Mouse (Mus musculus) intestine, embryonic 14.5 days (tissue): ENCODE results near the gene Erc2. TPM values are rescaled to one million over a fixed set of nuclear protein-coding genes. Genes with fewer than 3 reads are reported as not detected.

Experiments used
- ATAC-seq: fragments of 200-750 bp; cut with Nextera tagmentation; replicated peaks from 2 replicates; pipeline ENCODE4 v1.8.0; 2017; ENCODE audit warnings: low read depth, moderate number of reproducible peaks, moderate TSS enrichment, moderate library complexity; ENCODE audit not compliant: low FRiP score, low TSS enrichment
- DNase-seq: peaks from one replicate; pipeline ENCODE4 v3.0.0-alpha.2; 2018; ENCODE audit warnings: low spot score
- H3K27ac ChIP-seq: fragments of 300-500 bp; sonication (generic); 2 replicates; pipeline ENCODE4 v1.5.1; 2014; ENCODE audit warnings: low read depth, mild to moderate bottlenecking, control low read depth
- H3K27me3 ChIP-seq: fragments of 300-500 bp; sonication (generic); replicated peaks from 2 replicates; pipeline ENCODE4 v1.6.1; 2014; ENCODE audit warnings: low read length, control low read depth; ENCODE audit not compliant: control insufficient read depth, insufficient read depth
- H3K36me3 ChIP-seq: fragments of 300-500 bp; sonication (generic); 2 replicates; pipeline ENCODE4 v1.6.1; 2014; ENCODE audit warnings: low read length, control low read depth; ENCODE audit not compliant: control insufficient read depth, insufficient read depth
- H3K4me1 ChIP-seq: fragments of 300-500 bp; sonication (generic); replicated peaks from 2 replicates; pipeline ENCODE4 v1.6.1; 2014; ENCODE audit warnings: low read length, control low read depth, mixed read lengths; ENCODE audit not compliant: control insufficient read depth, insufficient read depth
- H3K4me2 ChIP-seq: fragments of 300-500 bp; sonication (generic); 2 replicates; pipeline ENCODE4 v1.6.1; 2014; ENCODE audit warnings: low read length
- H3K4me3 ChIP-seq: fragments of 300-500 bp; sonication (generic); 2 replicates; pipeline ENCODE4 v1.5.1; 2014; ENCODE audit warnings: low read depth, low read length, control low read depth, mixed read lengths
- H3K9ac ChIP-seq: fragments of 300-500 bp; sonication (generic); 2 replicates; pipeline ENCODE4 v1.6.1; 2014; ENCODE audit warnings: mild to moderate bottlenecking, low read length
- H3K9me3 ChIP-seq: fragments of 300-500 bp; sonication (generic); 2 replicates; pipeline ENCODE4 v1.6.1; 2016; ENCODE audit warnings: low read length, control low read depth; ENCODE audit not compliant: control insufficient read depth
- WGBS: fragments of 180-500 bp; shearing (Covaris S2); extraction: QIAGEN DNeasy Blood & Tissue Kit; methylation state at CpG from one replicate; pipeline ENCODE4 v1.1.7; 2014; 5-methylcytosine and 5-hydroxymethylcytosine counted together
- polyA plus RNA-seq: library from polyadenylated mRNA; unstranded; fragments of >200 nt; fragmentation: Nextera tagmentation; extraction: Ambion mirVana; gene quantifications from 2 replicates; pipeline ENCODE4 v1.2.1, GENCODE M21; 2014

Erc2 gene
- polyA plus RNA-seq, 1 experiment from 2014 or later = 7.8 TPM

DNA sequence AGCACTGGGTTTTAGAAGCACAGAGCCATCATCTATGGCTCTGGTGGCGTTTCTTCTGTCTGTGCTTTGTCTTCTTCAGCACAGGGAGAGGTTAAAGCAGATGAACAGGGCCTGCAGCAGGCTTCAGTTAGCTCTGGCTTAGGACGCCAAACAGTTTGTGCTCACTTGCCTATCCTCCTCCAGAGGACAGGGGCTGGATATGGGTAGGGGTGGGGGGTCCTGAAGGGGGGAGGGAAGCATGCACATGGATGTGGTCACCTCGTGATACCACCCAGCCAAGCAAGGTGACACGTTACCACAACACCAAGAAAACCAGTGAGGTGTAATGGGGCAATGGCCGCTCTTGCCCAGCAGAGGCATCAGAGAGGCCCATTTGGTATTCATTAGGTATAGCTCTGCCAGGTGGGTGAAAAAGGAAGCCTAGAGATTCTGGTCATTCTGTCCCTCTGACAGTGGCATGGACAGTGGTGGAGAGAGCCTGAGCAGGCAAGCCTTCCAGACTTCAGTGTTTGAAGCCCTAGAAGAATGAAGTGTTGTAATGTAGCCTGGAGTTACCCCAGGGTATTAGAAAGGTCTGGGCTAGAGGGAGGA lies 543.5 kb downstream of the Erc2 start:
- no peak overlapping the region for H3K9ac ChIP-seq
- no peaks in the 10 kb centered on the region for H3K36me3 ChIP-seq
- DNase-seq = no peak
- H3K27me3 ChIP-seq = no peaks in the 10 kb centered on the region
- H3K4me1 ChIP-seq = peaks cover 21% of the 10 kb centered on the region
- H3K4me3 ChIP-seq = no peak overlapping the region
- ATAC-seq = no peak
- 48% methylated on average over 5 of the region's 5 CpGs for WGBS
- no peak overlapping the region for H3K4me2 ChIP-seq
- no peaks in the 10 kb centered on the region for H3K9me3 ChIP-seq
- peak overlapping the region; percentile 58; the same call in 1 of the 2 replicates for H3K27ac ChIP-seq

DNA sequence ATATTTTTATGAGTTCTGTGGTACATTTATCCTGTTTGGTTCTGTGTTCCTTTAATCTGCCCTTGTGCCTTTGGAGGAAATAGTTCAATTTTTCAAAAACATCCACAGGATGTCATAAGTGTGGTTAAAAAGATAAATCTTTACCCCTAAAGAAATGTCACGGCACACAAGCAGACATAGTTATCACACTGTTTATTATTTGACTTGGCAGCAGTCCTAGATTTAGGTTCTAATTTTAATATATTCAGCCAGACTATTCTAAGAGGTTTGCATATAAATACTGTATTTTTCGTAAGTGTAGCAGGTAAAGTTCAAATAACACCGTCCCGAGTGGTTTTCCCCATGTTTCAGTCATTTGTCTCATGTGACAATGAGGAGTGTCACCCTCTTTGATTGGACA lies 548.5 kb downstream of the Erc2 start:
- DNase-seq (no peak), ATAC-seq (no peak)
- Histone ChIP-seq H3K9ac (no peak overlapping the region), H3K27ac (peak overlapping the region; percentile 38; the same call in 1 of the 2 replicates), H3K36me3 (no peaks in the 10 kb centered on the region), H3K9me3 (no peaks in the 10 kb centered on the region), H3K27me3 (no peaks in the 10 kb centered on the region), H3K4me1 (peaks cover 20% of the 10 kb centered on the region; the same call in 1 of the 2 replicates), H3K4me2 (no peak overlapping the region), H3K4me3 (no peak overlapping the region)
- WGBS = 48% methylated on average over 4 of the region's 4 CpGs

DNA sequence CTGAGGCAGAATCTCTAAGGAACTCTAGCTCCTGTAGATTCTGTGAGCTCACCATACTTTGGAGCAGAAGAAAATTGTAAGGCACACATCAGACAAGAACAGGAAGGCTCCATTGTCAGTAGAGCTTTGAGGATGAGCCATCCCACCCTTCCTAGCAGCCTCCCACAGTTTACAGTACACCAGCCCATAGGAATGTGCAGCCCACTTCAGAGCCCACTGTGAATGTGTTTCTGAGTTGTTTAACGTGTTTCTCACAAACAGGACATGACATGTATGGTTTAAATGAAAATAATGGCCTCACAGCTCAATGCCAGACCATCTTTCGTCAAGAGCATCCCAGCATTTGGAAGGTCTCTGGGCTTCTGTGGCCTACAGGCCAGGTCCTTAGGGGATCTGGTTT lies 549.1 kb downstream of the Erc2 start:
- DNase-seq = no peak

DNA sequence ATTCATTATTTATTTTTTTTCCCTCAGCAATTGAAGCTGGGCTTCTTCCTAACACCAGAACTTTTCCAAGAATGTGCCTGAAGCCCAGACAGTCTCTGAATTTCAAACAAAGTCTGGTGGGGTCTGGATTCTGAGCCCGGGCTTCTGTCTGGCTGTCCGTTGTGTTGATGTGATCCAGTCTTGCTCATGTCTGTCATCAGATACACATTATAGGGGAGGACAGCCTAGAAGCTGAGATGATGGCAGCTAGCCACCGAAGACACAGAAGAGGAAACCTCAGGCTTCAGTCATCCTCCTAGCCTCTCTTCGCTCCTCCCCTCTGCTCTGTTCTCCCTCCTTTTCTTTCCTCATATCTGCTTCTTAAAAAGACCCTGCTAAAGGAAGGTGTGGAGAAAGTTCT lies 551.5 kb downstream of the Erc2 start:
- Histone ChIP-seq H3K27me3 (no peaks in the 10 kb centered on the region), H3K27ac (no peak overlapping the region), H3K4me2 (no peak overlapping the region), H3K9me3 (no peaks in the 10 kb centered on the region), H3K4me3 (no peak overlapping the region), H3K36me3 (no peaks in the 10 kb centered on the region), H3K9ac (no peak overlapping the region), H3K4me1 (peaks cover 14% of the 10 kb centered on the region; the same call in 1 of the 2 replicates)
- no peak for ATAC-seq
- DNase-seq = no peak
- WGBS = 50% methylated on average over 4 of the region's 4 CpGs

More for the DNA sequence above, 549.1 kb downstream of the Erc2 start:
- no peaks in the 10 kb centered on the region for H3K9me3 ChIP-seq
- ATAC-seq = no peak
- 27% methylated on average over 2 of the region's 2 CpGs for WGBS
- H3K27ac ChIP-seq = peak overlapping the region; percentile 38; the same call in 1 of the 2 replicates
- no peaks in the 10 kb centered on the region for H3K36me3 ChIP-seq
- no peaks in the 10 kb centered on the region for H3K27me3 ChIP-seq
- no peak overlapping the region for H3K4me3 ChIP-seq
- H3K9ac ChIP-seq = no peak overlapping the region
- peaks cover 19% of the 10 kb centered on the region; the same call in 1 of the 2 replicates for H3K4me1 ChIP-seq
- H3K4me2 ChIP-seq = no peak overlapping the region

DNA sequence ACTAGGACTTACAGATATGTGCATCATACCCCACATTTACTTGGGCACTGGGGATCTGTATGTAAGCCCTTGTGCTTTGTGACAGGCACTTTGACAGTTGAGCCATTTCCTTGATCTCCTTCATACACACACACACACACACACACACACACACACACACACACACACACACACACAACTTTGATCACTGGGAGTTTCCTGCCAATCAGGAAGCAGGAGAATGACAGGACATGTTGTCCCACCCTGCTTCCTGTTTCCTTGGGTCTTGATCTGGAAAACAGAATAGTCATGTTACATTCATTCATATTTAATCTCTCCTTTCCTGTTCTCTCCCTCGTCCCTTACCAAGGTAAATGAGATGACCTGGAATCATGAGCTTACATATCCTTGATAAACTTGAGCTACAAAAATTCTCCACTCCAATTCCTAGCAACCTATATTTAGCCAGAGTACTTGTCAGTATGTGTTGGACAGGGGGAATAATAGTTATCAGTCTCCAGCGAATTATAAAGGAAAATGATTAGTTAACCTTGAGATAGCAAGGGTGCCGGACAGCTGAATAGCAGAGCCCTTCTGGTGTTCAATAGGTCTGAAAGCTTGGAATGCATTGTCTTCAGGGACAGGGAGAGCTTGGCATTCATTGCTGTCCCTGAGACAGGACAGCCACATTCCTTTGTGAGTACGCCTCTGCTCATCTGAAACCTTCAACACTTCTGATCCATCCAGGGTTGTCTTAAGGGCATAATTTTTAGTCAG lies 559.0 kb downstream of the Erc2 start:
- H3K36me3 ChIP-seq = no peaks in the 10 kb centered on the region
- ATAC-seq (no peak), DNase-seq (no peak)
- no peaks in the 10 kb centered on the region for H3K27me3 ChIP-seq
- H3K9me3 ChIP-seq = no peaks in the 10 kb centered on the region
- no peaks in the 10 kb centered on the region for H3K4me1 ChIP-seq
- H3K9ac ChIP-seq = no peak overlapping the region
- H3K27ac ChIP-seq = no peak overlapping the region
- 62% methylated on average over 4 of the region's 4 CpGs for WGBS
- H3K4me2 ChIP-seq = no peak overlapping the region
- no peak overlapping the region for H3K4me3 ChIP-seq

DNA sequence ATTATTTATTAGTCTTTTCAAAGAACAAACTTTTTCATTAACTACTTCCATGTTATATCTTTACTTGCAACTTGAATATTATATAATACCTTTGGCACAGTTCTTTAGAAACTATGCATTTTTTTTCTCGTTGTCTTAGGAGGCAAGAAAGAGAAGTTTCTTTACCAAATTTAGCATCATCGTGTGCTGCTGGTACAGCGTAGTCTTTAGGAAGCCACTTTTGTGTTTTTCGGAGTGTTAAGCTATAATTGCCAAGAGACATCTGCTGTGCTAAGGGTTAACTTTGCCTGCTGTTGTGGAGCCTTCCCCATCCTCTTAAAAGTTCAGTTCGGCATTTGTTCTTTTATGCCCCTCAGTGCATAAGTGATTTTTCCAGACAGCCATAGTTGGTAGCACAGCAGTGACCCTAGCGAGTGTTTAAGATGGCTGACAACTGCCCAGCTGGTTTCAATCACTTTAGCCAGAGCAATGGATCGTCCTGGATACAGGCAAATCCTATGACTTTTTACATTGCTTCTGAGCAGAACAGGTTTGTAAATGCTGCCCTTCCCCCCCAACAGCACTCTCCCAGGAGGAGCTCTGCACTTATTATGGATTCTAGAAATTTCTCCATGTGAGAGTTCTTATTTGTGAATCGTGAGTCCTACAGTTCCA lies 570.6 kb downstream of the Erc2 start:
- H3K4me2 ChIP-seq = no peak overlapping the region
- DNase-seq = no peak
- no peak for ATAC-seq
- no peak overlapping the region for H3K9ac ChIP-seq
- WGBS = 62% methylated on average over 8 of the region's 8 CpGs
- no peaks in the 10 kb centered on the region for H3K36me3 ChIP-seq
- H3K4me3 ChIP-seq = no peak overlapping the region
- no peaks in the 10 kb centered on the region for H3K9me3 ChIP-seq
- no peaks in the 10 kb centered on the region for H3K27me3 ChIP-seq
- peaks cover 9% of the 10 kb centered on the region; the same call in 1 of the 2 replicates for H3K4me1 ChIP-seq
- no peak overlapping the region for H3K27ac ChIP-seq

DNA sequence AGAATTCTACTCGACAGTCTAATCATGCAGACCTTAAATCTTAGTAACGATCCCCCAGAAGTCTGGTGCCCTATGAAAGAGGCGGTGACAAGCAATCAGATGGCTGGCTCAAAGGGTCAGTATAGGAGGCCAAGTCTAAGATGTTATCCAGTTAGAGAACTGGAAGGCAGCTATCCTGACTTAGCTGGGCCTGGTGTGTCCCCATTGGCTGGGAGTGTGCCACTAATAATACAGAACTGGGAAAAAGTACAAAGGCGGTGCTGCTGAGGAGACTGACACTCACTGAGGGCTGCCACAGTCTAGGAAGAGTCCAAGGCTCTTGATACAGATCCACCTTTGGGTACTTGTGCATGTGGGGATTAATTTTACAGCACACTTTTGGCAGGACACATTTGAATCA lies 581.6 kb downstream of the Erc2 start:
- ATAC-seq (no peak), DNase-seq (no peak)
- no peak overlapping the region for H3K9ac ChIP-seq
- H3K27me3 ChIP-seq = no peaks in the 10 kb centered on the region
- no peaks in the 10 kb centered on the region for H3K36me3 ChIP-seq
- no peak overlapping the region for H3K4me2 ChIP-seq
- WGBS = 77% methylated on average over 4 of the region's 4 CpGs
- no peak overlapping the region for H3K4me3 ChIP-seq
- H3K9me3 ChIP-seq = no peaks in the 10 kb centered on the region
- no peak overlapping the region for H3K27ac ChIP-seq
- no peaks in the 10 kb centered on the region for H3K4me1 ChIP-seq

DNA sequence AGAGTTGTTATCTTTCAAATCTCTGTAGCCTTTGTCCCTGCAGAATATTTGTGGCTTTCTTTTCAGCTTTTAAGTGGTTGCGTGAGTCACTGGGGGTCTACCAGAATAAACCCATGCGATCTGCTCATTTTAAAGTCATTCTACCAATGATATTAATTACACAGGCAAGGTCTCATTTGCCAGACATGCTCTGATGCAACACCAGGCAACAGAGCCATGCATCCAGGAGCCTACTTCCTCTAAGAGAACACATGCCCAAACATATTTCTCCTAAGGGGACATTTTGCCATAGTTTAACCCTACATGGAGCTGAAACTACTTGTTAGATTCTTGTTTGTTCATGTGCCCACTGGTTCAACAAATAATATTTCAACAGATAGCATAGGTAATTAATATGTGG lies 584.1 kb downstream of the Erc2 start:
- Histone ChIP-seq H3K27me3 (no peaks in the 10 kb centered on the region), H3K36me3 (no peaks in the 10 kb centered on the region), H3K9ac (no peak overlapping the region), H3K9me3 (no peaks in the 10 kb centered on the region), H3K27ac (no peak overlapping the region), H3K4me1 (peaks cover 3% of the 10 kb centered on the region; the same call in 1 of the 2 replicates), H3K4me3 (no peak overlapping the region), H3K4me2 (no peak overlapping the region)
- DNase-seq (no peak), ATAC-seq (no peak)
- 94% methylated on average over 2 of the region's 2 CpGs for WGBS
